Mouse (Mus musculus): ENCODE data around the gene Gli3.

DNA sequence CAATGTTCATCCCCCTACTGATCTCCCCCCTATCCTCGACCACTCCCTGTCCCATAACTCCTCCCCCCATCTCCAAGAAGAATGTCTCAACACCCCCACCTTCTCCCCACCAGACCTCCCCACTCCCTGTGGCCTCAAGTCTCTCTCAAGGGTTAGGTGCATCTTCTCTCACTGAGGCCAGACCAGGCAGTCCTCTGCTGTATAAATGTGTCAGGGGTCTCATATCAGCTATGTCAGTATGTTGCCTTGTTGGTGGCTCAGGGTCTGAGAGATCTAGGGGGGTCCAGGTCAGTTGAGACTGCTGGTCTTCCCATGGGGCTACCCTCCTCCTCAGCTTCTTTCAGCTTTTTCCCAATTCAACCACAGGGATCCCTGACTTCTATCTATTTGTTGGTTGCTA lies 220.0 kb downstream of the Gli3 start:
- no peak for TF ChIP-seq CTCF (IDR thresholded peaks at IDR 0.05; ENCODE audit: borderline replicate concordance, extremely low read depth, insufficient read depth, insufficient read length)
- no peak for TF ChIP-seq POLR2A (IDR thresholded peaks at IDR 0.05; ENCODE audit: borderline replicate concordance, extremely low read depth, insufficient read depth, insufficient read length, poor library complexity, severe bottlenecking)
